Mouse (Mus musculus): ENCODE measurements around the gene Papln. TPM values are rescaled to one million over a fixed set of nuclear protein-coding genes. Genes with fewer than 3 reads are reported as not detected.

The Papln gene
- polyA plus RNA-seq, 1 experiment from 2014 or later: 2.1 TPM

DNA sequence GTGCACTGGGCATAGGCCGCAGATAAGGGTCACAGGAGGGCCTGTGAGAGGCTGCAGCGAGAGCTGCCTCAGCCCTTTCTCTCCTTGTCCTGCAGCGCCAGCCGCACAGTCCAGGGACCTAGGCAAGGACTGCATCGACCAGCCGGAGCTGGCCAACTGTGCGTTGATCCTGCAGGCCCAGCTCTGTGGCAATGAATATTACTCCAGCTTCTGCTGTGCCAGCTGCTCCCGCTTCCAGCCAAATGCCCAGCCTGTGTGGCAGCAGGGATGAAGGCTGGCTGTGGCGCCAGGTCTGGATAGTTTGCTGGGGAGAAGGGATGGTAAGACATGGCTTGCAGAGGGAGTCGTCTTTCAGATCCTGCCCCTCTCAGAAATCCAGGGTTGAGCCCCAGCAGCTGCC is 28.3 kb downstream of the Papln start:
- Histone ChIP-seq H3K4me2 (replicated peaks; ENCODE audit: low read depth) (no peak overlapping the region), H3K9me3 (ENCODE audit: control insufficient read depth, low read length) (no peaks in the 10 kb centered on the region), H3K4me1 (replicated peaks; ENCODE audit: control insufficient read depth, insufficient read depth) (no peaks in the 10 kb centered on the region), H3K36me3 (ENCODE audit: control insufficient read depth, insufficient read depth, low read length) (peaks cover 23% of the 10 kb centered on the region), H3K9ac (ENCODE audit: low read length) (no peak overlapping the region), H3K27ac (replicated peaks) (no peak overlapping the region), H3K4me3 (ENCODE audit: low read depth, low read length) (no peak overlapping the region), H3K27me3 (ENCODE audit: control insufficient read depth, insufficient read depth, low read length) (no peaks in the 10 kb centered on the region)
- no peak for DNase-seq (ENCODE audit: low spot score)
- ATAC-seq (ENCODE audit: low FRiP score, low TSS enrichment): no peak
- WGBS: 88% methylated on average over 10 of the region's 10 CpGs
- TF ChIP-seq CTCF (IDR thresholded peaks at IDR 0.05; ENCODE audit: low read depth) (no peak), EP300 (optimal IDR thresholded peaks at IDR 0.05) (no peak)

DNA sequence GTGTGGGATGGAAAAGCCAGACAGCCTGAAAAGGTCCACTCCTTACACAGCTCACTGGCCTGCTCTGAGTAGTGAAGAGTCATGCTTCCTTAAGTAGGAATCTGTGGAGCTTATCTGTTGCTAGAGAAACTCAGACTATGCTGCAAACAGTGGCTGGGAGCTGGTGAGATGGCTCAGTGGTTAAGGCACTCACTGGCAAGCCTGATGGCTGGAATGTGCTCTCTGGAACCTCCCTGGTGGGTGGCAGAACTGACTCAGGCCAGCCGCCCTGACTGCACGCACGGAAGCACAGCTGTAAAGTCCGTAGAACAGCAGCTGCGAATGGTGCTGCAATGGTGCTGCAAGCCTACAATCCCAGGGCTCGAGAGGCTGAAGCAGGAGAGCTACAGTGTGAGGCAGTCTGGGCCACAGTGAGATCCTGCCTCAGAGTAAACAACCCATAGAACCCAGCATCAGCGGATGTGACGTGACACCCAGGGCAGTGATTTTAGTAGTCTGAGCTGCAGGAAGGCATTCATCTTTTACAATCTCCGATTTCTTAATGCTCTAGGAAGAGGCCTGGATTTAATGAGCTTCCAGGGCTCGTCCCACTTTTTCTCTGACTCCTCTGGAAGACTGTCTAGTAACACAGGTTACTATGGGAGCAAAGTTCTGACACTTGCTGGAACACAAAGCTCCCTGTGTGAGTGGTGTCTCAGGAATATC is 29.4 kb downstream of the Papln start:
- Histone ChIP-seq H3K9ac (ENCODE audit: low read length) (no peak overlapping the region), H3K36me3 (ENCODE audit: control insufficient read depth, insufficient read depth, low read length) (peaks cover 29% of the 10 kb centered on the region), H3K4me1 (replicated peaks; ENCODE audit: control insufficient read depth, insufficient read depth) (no peaks in the 10 kb centered on the region), H3K27me3 (ENCODE audit: control insufficient read depth, insufficient read depth, low read length) (no peaks in the 10 kb centered on the region), H3K4me3 (ENCODE audit: low read depth, low read length) (no peak overlapping the region), H3K9me3 (ENCODE audit: control insufficient read depth, low read length) (no peaks in the 10 kb centered on the region), H3K27ac (replicated peaks) (no peak overlapping the region), H3K4me2 (replicated peaks; ENCODE audit: low read depth) (no peak overlapping the region)
- TF ChIP-seq EP300 (optimal IDR thresholded peaks at IDR 0.05) (no peak), CTCF (IDR thresholded peaks at IDR 0.05; ENCODE audit: low read depth) (no peak)
- 72% methylated on average over 10 of the region's 10 CpGs for WGBS
- DNase-seq (ENCODE audit: low spot score): no peak
- no peak; the same call in 1 of the 2 replicates for ATAC-seq (ENCODE audit: low FRiP score, low TSS enrichment)

- ATAC-seq (ENCODE audit: low FRiP score, low TSS enrichment) (no peak), DNase-seq (ENCODE audit: low spot score) (no peak)
- H3K27ac ChIP-seq (replicated peaks): no peak overlapping the region
- 43% methylated on average over 2 of the region's 2 CpGs for WGBS
- H3K9me3 ChIP-seq (ENCODE audit: control insufficient read depth, low read length): no peaks in the 10 kb centered on the region
- peaks cover 34% of the 10 kb centered on the region for H3K36me3 ChIP-seq (ENCODE audit: control insufficient read depth, insufficient read depth, low read length)
- no peak overlapping the region for H3K4me2 ChIP-seq (replicated peaks; ENCODE audit: low read depth)
- no peaks in the 10 kb centered on the region for H3K4me1 ChIP-seq (replicated peaks; ENCODE audit: control insufficient read depth, insufficient read depth)
- no peak overlapping the region for H3K9ac ChIP-seq (ENCODE audit: low read length)
- no peak overlapping the region for H3K4me3 ChIP-seq (ENCODE audit: low read depth, low read length)
- no peak for TF ChIP-seq CTCF (IDR thresholded peaks at IDR 0.05; ENCODE audit: low read depth)
- no peak for TF ChIP-seq EP300 (optimal IDR thresholded peaks at IDR 0.05)
- no peaks in the 10 kb centered on the region for H3K27me3 ChIP-seq (ENCODE audit: control insufficient read depth, insufficient read depth, low read length)
These were observed 31.6 kb downstream of the Papln start for GRCm38 (mm10) chr12:83795051-83795450.

DNA sequence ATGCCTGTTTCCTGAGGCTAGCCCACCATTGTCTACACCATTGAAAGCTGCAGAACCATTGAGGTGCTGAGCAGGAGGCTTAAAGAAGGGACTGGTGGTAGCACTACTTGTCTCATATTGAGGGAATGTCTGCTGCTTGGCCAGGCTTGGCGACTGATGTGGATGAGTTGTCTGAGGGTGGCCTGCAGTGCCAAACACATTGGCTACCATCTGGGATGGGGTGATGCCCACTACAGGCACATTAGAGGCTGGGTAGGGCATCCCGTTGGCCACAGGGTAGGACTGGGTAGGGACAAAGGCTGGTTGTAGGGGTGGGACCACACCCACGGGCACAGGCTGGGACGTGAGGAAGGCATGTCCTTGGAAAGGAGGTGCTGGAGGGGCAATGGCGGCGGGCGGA is 32.2 kb downstream of the Papln start:
- no peak for TF ChIP-seq EP300 (optimal IDR thresholded peaks at IDR 0.05)
- no peak for TF ChIP-seq CTCF (IDR thresholded peaks at IDR 0.05; ENCODE audit: low read depth)
- Histone ChIP-seq H3K27me3 (ENCODE audit: control insufficient read depth, insufficient read depth, low read length) (no peaks in the 10 kb centered on the region), H3K9ac (ENCODE audit: low read length) (no peak overlapping the region), H3K9me3 (ENCODE audit: control insufficient read depth, low read length) (no peaks in the 10 kb centered on the region), H3K4me2 (replicated peaks; ENCODE audit: low read depth) (no peak overlapping the region), H3K4me1 (replicated peaks; ENCODE audit: control insufficient read depth, insufficient read depth) (no peaks in the 10 kb centered on the region), H3K27ac (replicated peaks) (no peak overlapping the region), H3K36me3 (ENCODE audit: control insufficient read depth, insufficient read depth, low read length) (peaks cover 38% of the 10 kb centered on the region), H3K4me3 (ENCODE audit: low read depth, low read length) (no peak overlapping the region)
- no peak for ATAC-seq (ENCODE audit: low FRiP score, low TSS enrichment)
- WGBS: 68% methylated on average over 7 of the region's 7 CpGs
- no peak for DNase-seq (ENCODE audit: low spot score)

- WGBS: 93% methylated on average over 5 of the region's 5 CpGs
- TF ChIP-seq EP300 (optimal IDR thresholded peaks at IDR 0.05) (no peak), CTCF (IDR thresholded peaks at IDR 0.05; ENCODE audit: low read depth) (no peak)
- no peak for ATAC-seq (ENCODE audit: low FRiP score, low TSS enrichment)
These were observed 34.9 kb downstream of the Papln start for GRCm38 (mm10) chr12:83798313-83798712.

GRCm38 (mm10) chr12:83800943-83801342 is 37.5 kb downstream of the Papln start:
- Histone ChIP-seq H3K27ac (replicated peaks) (no peak overlapping the region), H3K9ac (ENCODE audit: low read length) (no peak overlapping the region), H3K4me3 (ENCODE audit: low read depth, low read length) (no peak overlapping the region), H3K27me3 (ENCODE audit: control insufficient read depth, insufficient read depth, low read length) (no peaks in the 10 kb centered on the region), H3K4me2 (replicated peaks; ENCODE audit: low read depth) (no peak overlapping the region), H3K9me3 (ENCODE audit: control insufficient read depth, low read length) (no peaks in the 10 kb centered on the region), H3K4me1 (replicated peaks; ENCODE audit: control insufficient read depth, insufficient read depth) (no peaks in the 10 kb centered on the region), H3K36me3 (ENCODE audit: control insufficient read depth, insufficient read depth, low read length) (peaks cover 30% of the 10 kb centered on the region)
- ATAC-seq (ENCODE audit: low FRiP score, low TSS enrichment) (no peak), DNase-seq (ENCODE audit: low spot score) (no peak)
- 60% methylated on average over 9 of the region's 9 CpGs for WGBS
- TF ChIP-seq CTCF (IDR thresholded peaks at IDR 0.05; ENCODE audit: low read depth): peak; percentile 39
- TF ChIP-seq EP300 (optimal IDR thresholded peaks at IDR 0.05): no peak

More at GRCm38 (mm10) chr12:83798313-83798712, 34.9 kb downstream of the Papln start:
- Histone ChIP-seq H3K9ac (ENCODE audit: low read length) (no peak overlapping the region), H3K4me3 (ENCODE audit: low read depth, low read length) (no peak overlapping the region), H3K9me3 (ENCODE audit: control insufficient read depth, low read length) (no peaks in the 10 kb centered on the region), H3K4me1 (replicated peaks; ENCODE audit: control insufficient read depth, insufficient read depth) (no peaks in the 10 kb centered on the region), H3K4me2 (replicated peaks; ENCODE audit: low read depth) (no peak overlapping the region), H3K27me3 (ENCODE audit: control insufficient read depth, insufficient read depth, low read length) (no peaks in the 10 kb centered on the region), H3K27ac (replicated peaks) (no peak overlapping the region), H3K36me3 (ENCODE audit: control insufficient read depth, insufficient read depth, low read length) (peaks cover 33% of the 10 kb centered on the region)
- no peak for DNase-seq (ENCODE audit: low spot score)

All from stomach, postnatal 0 days (tissue).